Mouse (Mus musculus): ENCODE measurements around the gene Lyrm2. TPM values are rescaled to one million over a fixed set of nuclear protein-coding genes. Genes with fewer than 3 reads are reported as not detected.
A peak's percentile ranks its signal among the peaks of the same experiment; 100 is the strongest.

Gene Lyrm2
- total RNA-seq (2014; fragmentation: Nextera tagmentation) (11.3 and 17.3 TPM in 2 replicates), total RNA-seq (2017) (39.0 and 66.1 TPM in 2 replicates)

GRCm38 (mm10) chr4:32799966-32800576, at the start of gene Lyrm2:
Gene Lyrm2, plus strand, starts transcription at chr4:32800253.
- peak; percentile 98 for ATAC-seq (replicated peaks; ENCODE audit: low FRiP score, low TSS enrichment, poor library complexity, severe bottlenecking)

DNA sequence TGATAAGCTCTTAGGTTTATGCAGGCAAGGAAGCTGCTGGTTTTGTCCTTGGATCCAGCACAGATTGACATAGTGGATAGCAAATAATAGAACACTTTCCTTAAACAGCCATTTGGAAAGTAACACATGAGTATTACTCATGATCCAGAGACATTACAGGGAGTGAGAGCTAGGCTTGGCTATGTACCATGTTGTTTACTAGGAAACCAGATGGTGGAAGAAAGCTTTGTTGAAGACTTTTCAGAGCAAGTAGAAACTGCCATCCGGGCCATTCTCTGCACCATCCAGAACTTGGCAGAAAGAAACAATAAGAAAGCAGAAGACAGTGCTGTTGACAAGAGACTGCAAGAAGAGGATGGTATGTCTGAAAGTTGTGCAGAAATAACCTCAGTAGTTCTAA, 49.3 kb upstream of the Lyrm2 start:
- no peak for ATAC-seq (replicated peaks; ENCODE audit: low FRiP score, low TSS enrichment, poor library complexity, severe bottlenecking)

- no peak for ATAC-seq (replicated peaks; ENCODE audit: low FRiP score, low TSS enrichment, poor library complexity, severe bottlenecking)
These were observed 42.6 kb upstream of the Lyrm2 start for GRCm38 (mm10) chr4:32757430-32757829.

DNA sequence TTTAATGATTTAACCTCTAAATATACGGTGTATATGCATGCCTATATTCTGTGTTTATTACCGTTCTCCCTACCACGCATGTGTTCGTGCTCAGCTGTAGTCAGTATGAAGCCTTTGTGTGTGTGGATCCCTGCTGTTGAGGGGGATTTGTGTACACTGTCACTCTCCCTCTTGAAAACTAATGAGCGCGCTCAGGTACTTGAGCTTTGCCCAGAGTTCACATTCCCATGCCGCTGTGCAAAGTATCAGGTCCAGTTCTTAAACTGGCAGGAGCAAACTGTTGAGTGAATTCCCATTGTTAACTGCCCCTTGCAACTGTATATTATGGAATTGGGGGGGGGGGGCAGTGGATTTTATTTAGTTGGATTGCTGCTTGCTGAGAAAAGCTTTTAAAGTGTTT, 32.6 kb upstream of the Lyrm2 start:
- ATAC-seq (replicated peaks; ENCODE audit: low FRiP score, low TSS enrichment, poor library complexity, severe bottlenecking): no peak

DNA sequence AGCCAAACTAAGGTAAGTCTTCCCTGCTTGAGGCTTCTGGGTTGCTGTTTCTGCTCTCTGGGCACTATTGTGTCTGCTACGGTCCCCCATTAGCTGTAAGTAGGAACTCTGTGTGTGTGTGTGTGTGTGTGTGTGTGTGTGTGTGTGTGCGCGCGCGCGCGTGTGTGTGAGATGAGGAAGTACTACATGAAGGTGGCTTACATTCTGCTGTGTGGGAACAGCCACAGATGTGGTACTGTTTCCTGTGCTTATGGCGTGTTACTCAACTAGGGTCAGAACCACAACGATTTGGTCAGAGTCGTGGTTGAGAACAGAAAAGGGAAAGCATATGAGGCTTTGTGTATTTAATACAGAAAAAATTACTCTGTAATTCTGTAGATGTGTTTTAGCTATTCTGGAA, 32.0 kb upstream of the Lyrm2 start:
- no peak for ATAC-seq (replicated peaks; ENCODE audit: low FRiP score, low TSS enrichment, poor library complexity, severe bottlenecking)

- ATAC-seq (replicated peaks; ENCODE audit: low FRiP score, low TSS enrichment, poor library complexity, severe bottlenecking): no peak
These were observed 29.7 kb upstream of the Lyrm2 start for GRCm38 (mm10) chr4:32770284-32770810.

DNA sequence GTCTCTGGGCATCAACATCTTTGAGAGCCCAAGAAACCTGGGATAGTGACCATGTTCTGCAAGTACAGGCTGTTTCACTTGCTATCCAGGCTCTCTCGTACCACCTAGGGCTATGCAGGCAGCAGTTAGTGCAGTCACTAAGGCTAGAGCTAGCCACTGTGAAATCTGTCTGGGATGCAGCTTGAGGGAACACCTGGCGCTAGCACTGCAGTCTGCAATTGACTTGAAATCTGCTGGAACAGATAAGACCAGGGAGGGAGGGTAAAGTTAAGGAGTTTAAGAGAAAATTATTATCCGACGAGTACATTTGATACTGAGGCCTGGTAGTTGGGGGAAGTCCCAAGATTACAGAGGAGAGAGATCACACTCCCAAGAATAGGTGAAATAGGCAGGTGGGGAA, 20.1 kb upstream of the Lyrm2 start:
- peak; percentile 89 for ATAC-seq (replicated peaks; ENCODE audit: low FRiP score, low TSS enrichment, poor library complexity, severe bottlenecking)

GRCm38 (mm10) chr4:32787110-32787509, 12.9 kb upstream of the Lyrm2 start:
- ATAC-seq (replicated peaks; ENCODE audit: low FRiP score, low TSS enrichment, poor library complexity, severe bottlenecking): no peak

- no peak for ATAC-seq (replicated peaks; ENCODE audit: low FRiP score, low TSS enrichment, poor library complexity, severe bottlenecking)
These were observed 11.0 kb upstream of the Lyrm2 start for GRCm38 (mm10) chr4:32789020-32789419.

DNA sequence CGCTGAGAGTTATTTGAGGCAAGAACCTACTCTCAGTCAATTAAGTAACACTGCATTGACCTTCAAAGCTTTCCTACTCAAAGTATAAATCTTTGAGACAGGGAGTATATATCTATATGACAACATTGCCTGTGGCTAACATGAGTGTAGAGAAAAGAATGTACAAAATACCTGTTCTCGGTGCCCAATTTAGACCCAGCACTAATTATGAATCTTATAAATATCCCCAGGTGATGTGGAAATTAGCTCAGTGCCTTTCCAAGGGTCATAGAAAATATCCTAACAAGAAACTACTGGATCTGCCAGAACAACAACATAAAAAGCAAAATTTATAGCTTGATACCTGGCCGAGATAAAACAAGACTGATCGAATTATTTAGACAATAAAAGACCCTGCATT, 1.1 kb upstream of the Lyrm2 start:
- no peak for ATAC-seq (replicated peaks; ENCODE audit: low FRiP score, low TSS enrichment, poor library complexity, severe bottlenecking)

DNA sequence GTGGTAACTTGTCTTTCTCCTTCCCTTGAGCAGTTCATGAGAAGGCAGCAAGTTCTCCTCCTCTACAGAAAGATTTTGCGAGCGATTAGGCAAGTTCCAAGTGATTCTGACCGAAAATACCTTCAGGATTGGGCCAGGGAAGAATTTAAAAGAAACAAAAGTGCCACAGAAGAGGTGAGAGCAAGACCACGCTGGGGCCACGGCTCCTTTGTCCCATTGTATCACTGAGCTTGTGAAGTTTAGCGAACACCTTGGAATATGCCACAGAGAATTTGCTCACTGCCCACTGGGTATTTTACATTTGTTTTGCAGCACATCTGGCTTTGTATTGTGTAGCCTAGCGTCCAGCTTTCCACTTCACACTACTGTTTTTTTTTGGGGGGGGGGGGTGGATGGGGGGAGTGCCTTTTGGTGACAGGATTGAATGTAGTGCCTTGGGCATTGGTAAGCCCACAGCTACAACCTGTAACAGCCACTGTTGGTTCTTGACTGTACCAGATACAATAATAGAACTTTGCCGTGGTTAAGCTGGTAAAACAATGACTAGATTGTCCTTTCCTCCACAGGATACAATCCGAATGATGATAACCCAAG, 621 bp downstream of the Lyrm2 start:
- no peak for ATAC-seq (replicated peaks; ENCODE audit: low FRiP score, low TSS enrichment, poor library complexity, severe bottlenecking)

- ATAC-seq (replicated peaks; ENCODE audit: low FRiP score, low TSS enrichment, poor library complexity, severe bottlenecking): no peak
These were observed 17.4 kb downstream of the Lyrm2 start for GRCm38 (mm10) chr4:32817478-32817877.

- no peak for ATAC-seq (replicated peaks; ENCODE audit: low FRiP score, low TSS enrichment, poor library complexity, severe bottlenecking)
These were observed 20.6 kb downstream of the Lyrm2 start for GRCm38 (mm10) chr4:32820676-32821075.

DNA sequence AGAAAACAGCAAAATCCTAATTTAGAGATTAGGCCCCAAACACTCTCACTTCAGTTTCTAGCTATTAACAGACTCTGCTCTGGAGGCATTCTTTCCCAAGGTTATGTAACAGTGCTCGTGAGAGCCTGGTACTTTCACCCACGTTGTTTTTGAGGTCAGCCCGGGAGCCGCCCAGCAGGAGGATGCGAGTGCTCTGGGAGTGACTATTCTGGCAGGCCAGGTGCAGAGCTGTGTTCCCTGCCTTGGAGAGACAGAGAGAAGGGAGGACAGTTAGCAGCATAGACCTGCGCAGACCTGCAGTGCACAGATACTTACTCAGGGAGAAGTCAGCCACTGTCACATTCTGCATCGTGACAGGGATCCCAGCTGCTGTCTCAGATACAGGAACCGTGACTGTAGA, 24.2 kb downstream of the Lyrm2 start:
- ATAC-seq (replicated peaks; ENCODE audit: low FRiP score, low TSS enrichment, poor library complexity, severe bottlenecking): no peak

GRCm38 (mm10) chr4:32826925-32827324, 26.9 kb downstream of the Lyrm2 start:
- no peak for ATAC-seq (replicated peaks; ENCODE audit: low FRiP score, low TSS enrichment, poor library complexity, severe bottlenecking)

- ATAC-seq (replicated peaks; ENCODE audit: low FRiP score, low TSS enrichment, poor library complexity, severe bottlenecking): 0 out of 2 replicates have a peak, but pooled peaks have one; percentile 33
These were observed 28.5 kb downstream of the Lyrm2 start for GRCm38 (mm10) chr4:32828385-32829077.

- ATAC-seq (replicated peaks; ENCODE audit: low FRiP score, low TSS enrichment, poor library complexity, severe bottlenecking): no peak
These were observed 29.3 kb downstream of the Lyrm2 start for GRCm38 (mm10) chr4:32829316-32829715.

- ATAC-seq (replicated peaks; ENCODE audit: low FRiP score, low TSS enrichment, poor library complexity, severe bottlenecking): peak; percentile 64
These were observed 33.6 kb downstream of the Lyrm2 start for GRCm38 (mm10) chr4:32833494-32834282.

DNA sequence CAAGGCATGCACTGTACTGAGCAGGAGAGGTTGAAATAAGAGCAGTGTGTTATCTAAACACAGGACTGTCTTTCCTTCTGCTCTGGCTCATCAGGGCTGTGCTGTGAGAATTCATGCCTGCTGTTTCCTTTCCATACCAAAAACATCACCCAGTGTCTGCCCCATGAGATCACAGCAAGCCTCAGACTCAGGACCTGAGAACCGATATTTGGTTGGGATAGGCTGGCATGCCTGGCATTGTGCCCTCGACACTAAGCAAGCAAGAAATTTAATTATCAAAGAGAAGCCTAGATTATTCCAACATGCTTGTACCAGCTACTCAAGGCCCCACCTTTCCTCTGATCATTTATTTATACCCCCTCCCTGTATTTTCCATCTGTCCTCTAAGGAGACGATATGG, 34.5 kb downstream of the Lyrm2 start:
- ATAC-seq (replicated peaks; ENCODE audit: low FRiP score, low TSS enrichment, poor library complexity, severe bottlenecking): no peak

- ATAC-seq (replicated peaks; ENCODE audit: low FRiP score, low TSS enrichment, poor library complexity, severe bottlenecking): no peak
These were observed 36.0 kb downstream of the Lyrm2 start for GRCm38 (mm10) chr4:32836071-32836470.
